Mouse (Mus musculus): ENCODE measurements around the gene Gm43517.
A peak's percentile ranks its signal among the peaks of the same experiment; 100 is the strongest.

The Gm43517 gene

DNA sequence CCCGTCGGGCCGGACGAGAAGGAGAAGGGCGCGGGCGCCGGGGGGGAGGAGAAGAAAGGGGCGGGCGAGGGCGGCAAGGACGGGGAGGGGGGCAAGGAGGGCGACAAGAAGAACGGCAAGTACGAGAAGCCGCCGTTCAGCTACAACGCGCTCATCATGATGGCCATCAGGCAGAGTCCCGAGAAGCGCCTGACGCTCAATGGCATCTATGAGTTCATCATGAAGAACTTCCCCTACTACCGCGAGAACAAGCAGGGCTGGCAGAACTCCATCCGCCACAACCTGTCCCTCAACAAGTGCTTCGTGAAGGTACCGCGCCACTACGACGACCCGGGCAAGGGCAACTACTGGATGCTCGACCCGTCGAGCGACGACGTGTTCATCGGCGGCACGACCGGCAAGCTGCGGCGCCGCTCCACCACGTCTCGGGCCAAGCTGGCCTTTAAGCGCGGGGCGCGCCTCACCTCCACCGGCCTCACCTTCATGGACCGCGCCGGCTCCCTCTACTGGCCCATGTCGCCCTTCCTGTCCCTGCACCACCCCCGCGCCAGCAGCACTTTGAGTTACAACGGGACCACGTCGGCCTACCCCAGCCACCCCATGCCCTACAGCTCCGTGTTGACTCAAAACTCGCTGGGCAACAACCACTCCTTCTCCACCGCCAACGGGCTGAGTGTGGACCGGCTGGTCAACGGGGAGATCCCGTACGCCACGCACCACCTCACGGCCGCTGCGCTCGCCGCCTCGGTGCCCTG lies at the start of gene Gm43517:
Gm43517 (plus strand) TSS at position 299 of the 755 bp plus-strand sequence.
- peak; percentile 57 for DNase-seq (ENCODE audit: low spot score)

DNA sequence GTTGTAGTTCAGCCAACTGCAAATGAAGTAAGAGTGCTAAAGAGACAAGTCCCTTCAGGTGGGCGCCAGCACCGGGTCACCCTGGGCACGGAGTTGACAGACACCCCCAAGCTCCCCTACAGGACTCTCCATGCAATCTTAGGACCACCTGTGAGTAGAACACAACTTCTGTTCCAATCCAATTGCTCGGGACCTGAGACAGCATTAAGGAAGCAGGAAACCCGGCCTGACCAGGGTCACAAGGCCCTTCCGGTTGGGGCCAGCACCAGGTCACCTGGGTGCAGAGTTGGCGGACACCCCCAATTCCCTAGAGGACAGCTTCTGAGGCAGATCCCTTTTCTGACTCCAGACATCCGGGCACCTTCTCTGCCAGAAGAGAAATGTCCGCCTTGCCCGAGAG lies 35.3 kb upstream of the Gm43517 start:
- DNase-seq (ENCODE audit: low spot score): no peak

DNA sequence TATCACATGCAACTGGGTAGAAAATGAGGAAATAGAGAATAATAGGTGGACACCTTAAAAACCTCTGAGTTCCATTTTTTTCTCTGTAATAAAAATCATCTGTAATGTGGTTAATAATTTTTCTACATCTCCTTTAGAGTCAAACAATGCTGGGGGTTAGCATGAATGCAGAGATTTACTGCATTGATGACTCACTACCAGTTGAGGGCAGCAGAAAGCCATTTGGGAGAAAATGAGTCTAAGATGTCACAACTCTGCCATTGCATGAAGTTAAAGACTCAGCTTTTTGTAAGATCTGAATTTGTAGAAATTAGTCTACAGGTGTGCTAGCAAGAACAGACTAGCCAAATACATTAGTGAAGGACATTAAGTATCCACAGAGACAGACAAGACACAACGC lies 16.0 kb upstream of the Gm43517 start:
- DNase-seq (ENCODE audit: low spot score): peak; percentile 48

DNA sequence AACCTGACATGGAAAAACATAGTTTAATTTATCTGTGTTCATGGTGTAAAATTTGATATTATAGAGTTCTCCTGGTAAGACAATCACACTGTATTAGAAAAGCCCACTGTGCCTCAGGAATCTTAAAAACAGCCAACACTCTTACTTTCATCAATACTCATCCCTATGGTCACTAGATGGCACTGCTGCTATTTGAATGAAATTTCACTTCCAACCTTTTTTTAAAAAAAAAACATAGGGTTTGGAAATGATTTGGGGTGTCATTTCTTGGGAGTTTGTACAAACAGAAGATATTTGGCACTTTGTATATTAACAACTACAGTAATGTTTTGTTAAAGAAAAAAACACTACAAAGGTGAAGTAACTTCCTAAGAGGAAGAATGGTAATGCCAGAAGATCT lies 12.8 kb upstream of the Gm43517 start:
- peak; percentile 73 for DNase-seq (ENCODE audit: low spot score)

DNA sequence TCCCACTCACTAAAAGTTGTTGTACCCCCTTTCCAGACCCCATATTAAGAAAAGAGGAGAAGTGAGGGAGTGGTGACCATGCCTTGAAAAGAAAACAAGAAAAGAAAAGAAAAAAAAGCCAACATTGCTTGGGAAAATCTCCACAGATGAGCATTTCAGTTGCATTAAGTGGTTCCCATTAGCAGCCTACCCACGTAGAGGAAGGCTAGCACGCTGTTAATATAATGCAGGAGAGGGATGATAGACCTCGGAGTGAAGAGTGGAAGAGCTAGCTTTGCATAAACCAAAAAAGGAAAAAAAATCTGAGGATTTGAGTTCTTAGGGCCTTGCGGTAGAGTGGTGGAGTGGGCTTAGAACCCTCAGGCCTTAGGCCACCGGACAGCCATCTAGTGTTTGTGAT lies 11.8 kb upstream of the Gm43517 start:
- no peak for DNase-seq (ENCODE audit: low spot score)

DNA sequence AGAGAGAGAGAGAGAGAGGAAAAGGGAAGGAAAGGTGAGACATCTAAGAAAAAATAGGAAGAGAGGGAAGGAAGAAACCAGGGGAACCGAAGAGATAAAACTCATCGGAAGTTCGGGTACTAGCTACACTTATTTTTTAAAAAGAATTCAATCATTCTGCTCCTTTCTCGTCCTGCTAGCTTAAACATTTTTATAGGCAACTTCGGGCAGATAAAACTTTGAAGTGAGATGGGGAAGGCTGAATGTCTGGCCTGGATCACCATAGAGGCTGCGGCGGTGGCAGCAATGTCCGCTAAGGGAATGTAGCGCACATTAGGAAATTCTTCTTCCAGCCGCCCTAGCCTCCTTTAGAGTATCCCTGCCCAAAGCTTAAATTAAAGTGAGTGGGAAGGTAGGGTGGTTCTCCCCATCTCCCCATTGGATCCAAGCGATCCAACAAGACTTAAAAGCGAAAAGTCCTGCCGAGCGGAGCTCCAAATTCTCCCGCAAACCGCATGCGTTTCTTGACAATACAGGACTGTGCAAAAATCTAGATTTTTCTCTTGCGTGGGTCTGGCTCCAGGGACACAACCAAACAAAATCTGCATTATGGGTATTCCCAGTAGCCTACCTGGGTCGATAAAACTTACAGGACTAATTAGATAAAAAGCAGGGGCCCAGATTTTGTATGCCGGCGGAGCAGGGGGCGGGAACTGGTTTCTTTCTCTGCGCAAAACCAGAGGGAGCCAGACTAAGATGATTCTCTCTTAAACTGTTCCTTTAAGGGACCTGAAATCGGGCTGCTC lies 11.0 kb upstream of the Gm43517 start:
- peak; percentile 38 for DNase-seq (ENCODE audit: low spot score)

DNA sequence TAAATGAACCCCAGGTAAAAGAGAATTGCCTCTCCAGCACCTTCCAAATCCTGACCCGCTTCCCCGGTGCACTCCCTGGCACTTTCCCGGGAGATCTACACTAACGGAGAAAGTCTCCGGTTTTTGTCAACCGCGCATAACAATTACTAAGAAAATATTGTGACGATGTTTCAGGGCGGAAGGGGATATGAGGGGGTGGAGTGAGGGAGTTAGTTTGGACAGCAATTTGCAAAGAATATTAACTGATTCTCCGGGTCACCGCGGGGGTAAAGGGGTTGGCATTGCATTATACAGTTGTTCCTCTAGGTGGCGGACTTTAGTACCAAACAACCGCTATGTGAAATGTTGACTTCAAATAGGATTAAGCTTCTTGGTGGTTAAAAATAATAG lies 10.4 kb upstream of the Gm43517 start:
- peak; percentile 73 for DNase-seq (ENCODE audit: low spot score)

DNA sequence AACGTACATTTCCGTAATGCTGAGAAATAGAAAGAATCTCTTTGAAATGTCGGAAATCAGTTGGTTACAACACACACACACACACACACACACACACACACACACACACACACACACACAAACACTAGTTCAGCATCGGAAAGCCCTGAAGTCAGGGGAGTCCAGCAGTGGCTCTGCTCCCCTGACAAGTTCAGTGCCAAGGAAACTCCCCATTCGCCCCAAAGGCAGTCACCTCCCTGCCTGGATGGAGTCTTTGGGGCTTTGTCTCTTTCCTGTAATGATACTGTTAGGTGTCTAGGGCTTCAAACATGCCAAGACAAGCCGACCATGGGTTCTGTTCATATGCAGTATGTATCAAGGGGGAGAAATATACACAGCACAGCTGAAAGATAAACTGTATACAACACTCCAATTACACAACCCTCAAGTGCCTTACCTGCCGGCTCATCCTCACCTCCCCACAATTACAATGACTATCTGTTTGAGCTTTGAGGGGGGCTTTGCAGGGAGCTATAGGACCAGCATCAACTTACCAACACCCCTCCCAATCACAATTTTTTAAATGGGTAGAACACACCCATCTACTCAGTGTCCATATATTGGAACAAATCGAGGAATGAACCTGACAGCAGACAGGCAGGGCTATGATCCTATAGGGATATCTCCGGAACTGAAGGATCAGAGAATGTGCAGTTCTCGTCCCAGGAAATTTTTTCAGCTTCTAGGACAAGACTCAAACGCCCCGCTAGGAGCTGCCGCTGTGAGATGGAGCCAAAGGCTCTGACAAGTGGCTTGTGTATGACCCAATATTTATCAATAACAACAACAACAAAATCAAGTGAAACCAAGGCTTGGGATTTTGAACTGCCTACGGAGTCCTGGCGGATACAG lies 9.3 kb upstream of the Gm43517 start:
- DNase-seq (ENCODE audit: low spot score): no peak

DNA sequence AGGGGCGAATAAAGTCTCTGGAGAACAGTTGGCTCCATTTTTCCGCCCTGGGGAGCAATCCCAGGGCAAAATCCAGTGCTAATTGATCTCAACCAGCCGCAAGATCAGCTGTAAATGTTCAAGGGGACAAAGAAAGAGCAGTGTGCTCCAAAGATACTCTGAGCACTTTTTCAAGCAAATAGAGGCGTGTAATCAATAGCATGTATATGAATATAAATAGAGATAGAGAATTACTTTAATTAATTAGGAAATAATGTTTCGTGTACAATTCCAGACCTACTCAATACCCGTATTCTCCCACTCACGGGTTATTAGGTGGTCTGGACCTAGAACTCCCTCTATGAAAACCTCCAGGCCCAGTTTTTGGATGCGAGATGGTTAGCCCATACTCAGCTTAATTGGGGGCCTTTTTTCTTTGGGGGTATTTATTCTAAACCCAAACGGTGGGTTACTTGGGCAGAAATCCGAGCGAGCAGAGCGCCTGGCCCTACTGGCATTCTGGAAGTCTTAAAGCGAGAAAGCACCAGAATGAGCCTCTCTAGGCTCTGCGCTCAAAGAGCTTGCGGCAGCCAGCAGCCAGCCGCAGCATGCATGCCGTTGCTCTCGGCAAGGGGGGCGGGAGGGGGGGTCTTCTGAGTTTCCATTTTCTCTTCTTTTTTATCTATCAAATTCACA lies 8.5 kb upstream of the Gm43517 start:
- DNase-seq (ENCODE audit: low spot score): peak; percentile 18

DNA sequence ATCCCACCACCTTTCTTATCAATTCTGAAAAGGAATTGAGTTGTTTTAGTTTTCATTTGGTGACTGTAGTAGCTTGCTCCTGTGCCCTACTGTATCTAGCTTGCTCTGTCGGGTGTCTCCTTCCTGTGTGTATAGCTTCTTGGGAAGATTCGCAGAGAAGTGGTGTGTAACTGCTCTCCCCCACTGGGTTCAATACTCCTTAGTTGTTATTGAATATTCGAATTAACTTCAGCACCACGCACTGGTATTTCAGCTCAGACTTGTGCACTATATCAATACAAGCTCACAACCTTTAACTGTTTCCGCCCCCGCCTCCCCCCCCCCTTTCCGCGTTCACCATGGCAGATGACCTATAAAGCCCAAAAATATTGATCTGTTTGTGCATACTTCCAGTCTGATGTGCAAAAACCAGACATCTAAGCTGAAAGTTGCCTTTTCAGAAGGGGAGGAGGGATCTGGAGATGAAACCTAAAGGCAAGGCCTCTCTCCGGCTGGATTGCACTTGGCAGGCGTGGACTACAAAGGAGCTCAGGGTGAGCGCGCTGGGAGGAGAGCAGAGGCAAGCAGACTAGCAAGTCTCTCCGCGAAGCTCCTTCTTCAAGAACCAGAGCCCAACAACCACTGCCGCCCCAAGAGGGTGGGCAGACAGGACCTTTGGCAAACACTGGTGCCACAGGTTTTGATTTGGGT lies 7.5 kb upstream of the Gm43517 start:
- peak; percentile 63 for DNase-seq (ENCODE audit: low spot score)

DNA sequence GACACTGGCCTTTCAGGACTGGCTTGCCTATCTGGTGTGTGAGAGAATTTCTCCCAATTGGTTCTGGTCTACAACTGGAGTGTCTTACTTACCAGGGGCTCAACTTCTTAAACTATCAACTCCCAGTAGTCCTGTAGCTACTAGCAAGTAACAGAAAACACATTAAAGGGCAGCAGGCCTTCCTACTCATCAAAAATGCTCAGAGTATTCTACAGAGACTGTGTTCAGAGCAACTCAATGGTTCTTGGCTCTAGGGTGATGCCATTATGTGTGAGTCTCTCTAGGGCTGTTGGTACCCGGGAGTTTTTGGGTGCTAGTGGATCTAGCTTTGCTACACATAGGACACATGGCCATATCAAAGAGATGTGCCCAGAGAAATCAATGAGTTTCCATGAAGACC lies 6.1 kb upstream of the Gm43517 start:
- DNase-seq (ENCODE audit: low spot score): no peak

DNA sequence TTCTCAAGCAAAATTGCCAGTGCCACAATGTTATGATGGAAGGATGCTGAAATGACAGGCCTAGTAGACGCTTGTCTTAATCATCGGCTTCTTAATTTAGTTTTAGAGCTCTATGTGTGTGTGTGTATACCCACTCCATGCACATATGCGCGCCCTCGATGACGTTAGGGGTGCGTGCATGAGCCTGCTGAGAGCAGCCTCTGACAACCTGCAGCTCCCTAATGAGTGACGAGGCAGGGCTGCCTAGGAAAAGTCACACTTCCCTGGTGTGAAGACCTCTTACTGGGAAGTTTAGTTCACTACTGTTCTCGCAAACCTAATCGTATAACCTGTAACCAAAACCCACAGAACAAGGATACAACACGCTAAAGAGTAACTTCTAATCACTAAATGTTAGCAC lies 5.5 kb upstream of the Gm43517 start:
- DNase-seq (ENCODE audit: low spot score): peak; percentile 19

DNA sequence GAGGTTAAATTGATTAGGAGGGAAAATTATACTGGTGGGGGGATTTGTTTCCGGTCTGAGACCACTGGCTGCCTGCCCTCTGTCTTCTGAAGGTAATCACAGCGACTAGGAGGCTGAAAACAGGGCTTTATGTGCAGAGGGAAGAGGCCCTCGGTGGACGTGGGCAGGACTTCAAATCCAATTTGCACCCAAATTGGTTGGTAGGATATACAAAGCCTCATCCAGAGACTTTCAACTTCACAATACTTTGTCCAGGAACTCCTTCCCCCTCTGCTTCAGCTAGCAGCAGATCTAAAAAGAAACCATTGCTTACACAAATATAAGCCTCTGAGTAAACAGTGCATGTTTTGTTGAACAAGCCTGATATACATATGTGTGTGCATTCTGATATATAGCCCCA lies 4.5 kb upstream of the Gm43517 start:
- no peak for DNase-seq (ENCODE audit: low spot score)

DNA sequence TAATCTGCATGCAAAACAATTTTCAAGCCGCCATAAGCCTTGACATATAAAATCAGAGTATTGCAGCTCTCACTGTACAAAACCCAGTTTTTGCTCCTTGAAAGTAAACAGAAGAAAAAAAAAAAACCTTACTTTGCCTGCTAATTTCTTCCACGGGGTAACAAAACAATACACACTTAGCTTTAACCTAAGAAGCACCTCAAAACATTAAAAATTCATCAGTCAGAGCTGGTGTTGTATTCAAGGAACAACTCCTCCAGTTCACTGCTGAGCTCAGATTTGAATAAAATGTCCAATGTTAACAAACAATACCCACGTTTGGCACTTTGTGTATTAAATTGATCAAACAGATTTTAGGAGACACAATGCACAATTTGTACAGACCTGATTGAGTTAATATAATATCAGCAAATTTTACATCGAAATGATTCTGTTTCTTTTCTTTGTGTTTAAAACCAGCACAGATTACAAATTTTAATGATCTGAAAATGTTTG lies 3.9 kb upstream of the Gm43517 start:
- DNase-seq (ENCODE audit: low spot score): no peak

DNA sequence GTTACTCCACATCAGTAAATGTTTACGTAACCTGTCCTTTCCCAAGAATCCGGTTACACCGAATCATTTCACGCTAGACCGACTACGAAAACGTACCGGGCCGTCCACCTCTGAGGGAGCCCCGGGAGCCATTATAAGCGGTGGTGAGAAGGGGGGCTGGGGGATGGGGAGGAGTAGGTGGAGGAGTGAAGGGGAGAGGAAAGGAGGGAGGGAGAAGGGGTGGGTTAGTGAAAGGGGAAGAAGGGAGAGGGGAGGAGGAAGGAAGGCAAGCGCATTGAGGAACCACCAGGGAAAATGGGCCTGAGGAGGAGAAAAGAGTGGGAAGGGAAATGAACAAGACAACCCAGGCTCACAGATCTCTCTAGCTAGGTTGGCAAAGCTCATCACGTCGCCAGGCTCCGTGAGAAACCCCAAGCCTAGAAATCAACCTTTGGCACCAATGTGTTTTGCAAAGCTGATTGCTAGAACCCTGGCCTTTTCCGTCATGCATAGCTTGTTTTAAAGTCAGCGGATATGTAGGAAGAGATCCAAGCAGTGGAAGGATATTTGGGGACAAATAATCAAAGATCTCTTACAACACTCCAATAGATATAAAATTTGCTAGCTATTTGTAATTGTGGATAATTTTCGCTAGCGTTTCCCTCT lies 3.1 kb upstream of the Gm43517 start:
- DNase-seq (ENCODE audit: low spot score): peak; percentile 51

DNA sequence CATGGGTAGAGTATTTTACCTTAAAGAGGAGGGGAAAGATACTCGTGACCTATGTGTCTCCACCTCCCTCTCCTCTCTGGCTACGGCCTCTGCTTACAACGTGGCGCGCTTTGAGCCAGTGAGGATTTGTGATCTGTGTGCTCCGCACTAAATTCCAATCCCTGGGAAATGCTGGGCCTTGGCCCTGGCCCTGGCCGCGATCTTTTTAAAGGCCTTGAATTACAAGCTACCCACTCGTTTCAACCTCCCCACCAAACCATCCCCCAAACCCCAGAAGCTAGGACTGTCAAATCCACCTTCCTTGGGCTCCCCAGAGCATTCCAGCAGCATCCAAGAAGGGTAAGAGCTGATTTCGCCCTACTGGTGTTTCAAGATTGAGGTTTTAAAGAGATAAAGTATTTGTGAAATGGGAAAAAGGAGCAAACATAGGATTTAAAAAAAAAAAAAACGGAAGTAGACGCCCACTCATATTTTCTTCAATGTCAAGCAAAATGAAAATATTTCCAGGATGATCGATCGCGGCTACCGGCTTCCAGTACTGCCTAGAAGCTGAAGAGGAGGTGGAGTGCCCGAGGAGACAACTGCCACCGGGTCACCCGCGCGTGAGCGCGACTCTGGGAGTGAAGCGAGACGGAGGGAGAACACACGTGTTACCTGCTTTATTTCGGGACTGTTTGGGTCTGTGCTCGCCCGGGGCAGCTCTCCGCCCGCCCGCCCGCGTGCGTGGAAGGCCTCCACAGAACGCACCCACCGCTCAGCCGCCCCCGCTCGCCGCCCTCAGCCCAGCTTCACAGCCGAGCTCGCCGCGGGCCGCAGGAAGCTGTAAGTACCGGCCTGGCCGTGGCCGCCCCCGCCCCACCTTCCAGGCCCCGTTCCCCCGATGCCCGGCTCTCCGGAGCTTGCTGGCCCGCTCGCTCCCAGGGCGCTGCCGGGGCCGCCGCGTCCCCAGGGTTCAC lies 2.1 kb upstream of the Gm43517 start, which contains the start of gene Foxg1:
Foxg1 (plus strand) TSS at position 96 of the 956 bp plus-strand sequence.
- DNase-seq (ENCODE audit: low spot score): peak; percentile 63

DNA sequence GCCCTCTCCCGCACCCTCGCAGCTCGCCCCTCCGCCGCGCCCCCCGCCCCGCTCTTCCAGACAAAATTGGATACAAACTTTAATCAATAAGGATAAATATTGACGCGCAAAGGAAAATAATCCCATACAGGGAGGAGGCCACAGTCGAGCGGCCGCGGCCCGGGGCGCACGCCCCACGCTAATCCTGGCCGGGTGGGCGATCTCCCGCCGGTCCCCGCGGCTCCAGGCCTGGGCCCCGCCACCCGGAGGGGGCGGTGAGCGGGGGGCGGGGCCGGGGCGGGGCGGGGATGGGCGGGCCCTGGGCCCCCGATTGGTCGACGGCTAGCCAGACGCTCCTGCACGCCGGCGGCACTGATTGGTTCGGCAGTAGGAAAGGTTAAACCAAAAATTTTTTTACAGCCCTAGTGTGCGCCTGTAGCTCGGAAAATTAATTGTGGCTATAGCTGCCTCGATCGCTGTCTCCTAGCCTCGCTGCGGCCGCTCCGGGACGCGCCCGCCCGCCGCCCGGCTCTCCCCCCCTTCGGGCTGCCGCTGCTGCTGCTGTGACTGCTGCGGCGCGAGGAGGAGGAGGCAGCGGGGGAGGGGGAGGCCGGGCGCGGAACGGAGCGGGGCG lies 1.3 kb upstream of the Gm43517 start:
- peak; percentile 77 for DNase-seq (ENCODE audit: low spot score)

DNA sequence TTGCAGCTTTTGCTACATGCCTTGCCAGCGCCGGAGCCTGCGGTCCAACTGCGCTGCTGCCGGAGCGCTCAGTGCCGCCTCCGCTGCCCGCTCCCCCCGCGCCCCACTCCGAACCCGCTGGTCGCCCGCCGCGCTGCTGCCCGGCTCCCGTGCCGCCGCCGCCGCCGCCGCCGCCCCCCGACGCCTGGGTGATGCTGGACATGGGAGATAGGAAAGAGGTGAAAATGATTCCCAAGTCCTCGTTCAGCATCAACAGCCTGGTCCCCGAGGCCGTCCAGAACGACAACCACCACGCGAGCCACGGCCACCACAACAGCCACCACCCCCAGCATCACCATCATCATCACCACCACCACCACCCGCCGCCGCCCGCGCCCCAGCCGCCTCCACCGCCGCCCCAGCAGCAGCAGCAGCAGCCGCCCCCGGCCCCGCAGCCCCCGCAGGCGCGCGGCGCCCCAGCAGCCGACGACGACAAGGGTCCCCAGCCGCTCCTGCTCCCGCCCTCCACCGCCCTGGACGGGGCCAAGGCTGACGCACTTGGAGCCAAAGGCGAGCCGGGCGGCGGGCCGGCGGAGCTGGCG lies 589 bp upstream of the Gm43517 start:
- DNase-seq (ENCODE audit: low spot score): no peak

DNA sequence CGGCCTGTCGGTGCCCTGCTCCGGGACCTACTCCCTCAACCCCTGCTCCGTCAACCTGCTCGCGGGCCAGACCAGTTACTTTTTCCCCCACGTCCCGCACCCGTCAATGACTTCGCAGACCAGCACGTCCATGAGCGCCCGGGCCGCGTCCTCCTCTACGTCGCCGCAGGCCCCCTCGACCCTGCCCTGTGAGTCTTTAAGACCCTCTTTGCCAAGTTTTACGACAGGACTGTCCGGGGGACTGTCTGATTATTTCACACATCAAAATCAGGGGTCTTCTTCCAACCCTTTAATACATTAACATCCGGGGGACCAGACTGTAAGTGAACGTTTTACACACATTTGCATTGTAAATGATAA lies 637 bp downstream of the Gm43517 start:
- peak; percentile 39 for DNase-seq (ENCODE audit: low spot score)

Data from embryo, embryonic 10 days (tissue).